Mouse (Mus musculus) liver (tissue): ENCODE results near the gene Hoxd11.

Experiments used
- DNase-seq: peaks from one replicate; pipeline ENCODE4 v3.0.0-alpha.2; 2020; ENCODE audit warnings: mixed read lengths

Gene Hoxd11

DNA sequence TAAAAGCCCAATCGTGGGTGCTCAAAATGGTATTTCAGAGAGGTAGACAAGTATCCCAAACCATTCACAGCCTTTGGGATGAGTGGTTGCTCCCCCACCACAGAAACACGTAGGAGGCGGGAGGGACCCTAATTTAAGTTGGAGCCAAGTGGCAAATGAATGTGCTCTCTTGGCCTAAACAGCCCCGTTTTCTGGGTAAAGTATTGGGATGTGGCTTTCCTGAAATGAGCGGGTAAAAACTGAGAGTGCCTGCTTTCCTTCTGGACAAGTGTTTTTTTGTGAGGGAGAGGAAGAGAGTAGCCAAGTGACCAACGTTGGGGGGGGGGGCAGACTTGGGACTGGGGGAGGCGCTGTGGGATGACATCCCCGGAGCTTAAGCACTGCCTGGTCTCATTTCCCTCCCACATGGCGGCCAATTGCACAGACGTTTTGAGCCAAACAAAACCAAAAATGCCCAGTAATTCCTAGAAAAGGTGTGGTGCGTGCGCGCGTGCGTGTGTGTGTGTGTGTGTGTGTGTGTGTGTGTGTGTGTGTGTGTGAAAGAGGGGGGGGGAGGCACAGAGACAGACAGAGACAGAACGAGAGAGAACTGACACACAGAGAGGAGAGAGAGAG, 31.7 kb downstream of the Hoxd11 start:
- DNase-seq = no peak

DNA sequence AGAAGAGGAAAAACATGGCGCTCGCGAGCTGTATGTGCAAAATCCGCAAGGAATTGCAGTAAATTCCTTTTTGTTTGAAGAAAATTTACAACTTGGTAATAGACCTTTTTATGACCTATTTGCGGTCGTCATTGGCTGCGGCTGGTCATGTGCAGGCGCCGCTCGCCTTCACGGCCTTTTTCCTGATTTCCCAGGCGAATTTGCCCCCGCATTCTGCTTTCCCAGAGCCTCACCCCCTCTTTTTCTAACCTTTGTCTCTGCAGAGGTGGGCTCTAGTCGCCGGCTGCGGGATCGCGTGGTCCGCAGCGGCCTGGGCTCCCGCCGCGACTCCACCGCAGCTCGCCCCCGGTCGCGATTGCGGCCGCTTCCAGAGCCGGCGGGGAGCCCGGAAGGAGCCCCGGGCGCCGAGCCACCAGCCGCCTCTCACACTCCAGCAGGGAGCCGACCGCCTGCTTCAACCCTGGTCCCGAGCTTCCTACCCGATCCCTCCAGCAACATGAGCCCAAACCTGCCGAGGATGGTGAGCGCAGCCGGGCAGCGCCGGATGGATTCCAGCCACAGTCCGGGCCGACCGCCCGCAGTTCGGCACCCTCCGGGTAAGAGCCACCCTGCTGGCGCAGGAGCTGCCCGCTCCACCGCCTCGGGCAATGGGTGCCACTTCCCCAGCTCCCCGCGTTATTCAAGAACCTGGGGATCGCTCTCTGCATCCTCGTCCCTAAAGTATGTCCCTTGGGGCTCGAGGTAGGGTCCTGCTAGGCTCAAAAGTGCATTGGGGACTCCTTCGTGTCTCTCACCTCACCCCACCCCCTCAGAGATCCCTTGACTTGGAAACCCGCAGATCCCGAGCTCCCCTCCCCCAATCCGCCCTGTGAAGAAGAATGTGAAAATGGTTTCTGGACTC, 32.6 kb downstream of the Hoxd11 start, which contains the start of the genes Hoxd3 and Hoxd4:
Gene Hoxd3 (plus strand): TSS at position 207 of the 901 bp plus-strand sequence.
Gene Hoxd4 (plus strand): TSS at position 209 of the 901 bp plus-strand sequence.
- DNase-seq = no peak

DNA sequence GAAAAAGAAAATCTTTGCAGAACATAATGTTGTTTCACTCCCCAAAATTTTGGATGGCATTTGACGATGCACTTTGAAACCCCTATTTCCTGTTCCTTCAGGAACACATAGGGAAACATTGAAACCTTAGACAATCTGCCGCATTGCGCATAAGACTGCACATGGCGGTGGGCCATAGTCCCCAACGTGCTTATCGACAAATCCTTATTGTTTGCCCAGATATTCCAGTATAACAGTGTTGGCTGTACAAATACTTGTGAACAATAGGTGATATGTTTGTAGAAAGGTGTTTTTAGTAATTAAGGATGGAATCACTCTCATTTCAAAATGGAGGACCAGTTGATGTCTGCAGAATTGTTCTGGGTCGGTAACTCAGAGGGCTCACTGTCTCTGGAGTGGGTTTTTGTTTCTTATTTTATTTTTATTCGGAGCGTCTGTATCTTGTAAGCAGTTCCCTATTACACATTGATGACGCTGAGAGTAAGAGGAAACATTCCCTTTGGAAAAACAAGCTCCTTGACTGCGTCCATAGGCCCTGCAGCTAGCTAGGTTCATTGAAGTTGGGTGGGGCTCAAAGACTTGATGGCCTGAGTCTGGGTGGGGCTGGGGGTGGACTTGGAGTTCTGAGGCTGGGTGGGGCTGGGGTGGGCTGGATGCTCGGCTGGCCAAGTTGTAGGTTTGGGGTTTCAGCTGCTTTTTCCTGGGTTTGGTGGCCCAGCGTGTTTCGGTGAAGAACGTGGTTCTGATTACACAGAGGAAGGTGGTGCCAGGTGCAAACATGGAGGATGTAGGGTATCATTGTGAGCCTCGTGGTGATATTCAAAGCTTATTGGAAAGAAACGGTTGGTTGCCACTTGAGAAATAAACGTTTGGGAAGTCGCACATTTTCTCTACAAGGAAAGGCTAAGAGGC, 34.1 kb downstream of the Hoxd11 start:
- DNase-seq = no peak

DNA sequence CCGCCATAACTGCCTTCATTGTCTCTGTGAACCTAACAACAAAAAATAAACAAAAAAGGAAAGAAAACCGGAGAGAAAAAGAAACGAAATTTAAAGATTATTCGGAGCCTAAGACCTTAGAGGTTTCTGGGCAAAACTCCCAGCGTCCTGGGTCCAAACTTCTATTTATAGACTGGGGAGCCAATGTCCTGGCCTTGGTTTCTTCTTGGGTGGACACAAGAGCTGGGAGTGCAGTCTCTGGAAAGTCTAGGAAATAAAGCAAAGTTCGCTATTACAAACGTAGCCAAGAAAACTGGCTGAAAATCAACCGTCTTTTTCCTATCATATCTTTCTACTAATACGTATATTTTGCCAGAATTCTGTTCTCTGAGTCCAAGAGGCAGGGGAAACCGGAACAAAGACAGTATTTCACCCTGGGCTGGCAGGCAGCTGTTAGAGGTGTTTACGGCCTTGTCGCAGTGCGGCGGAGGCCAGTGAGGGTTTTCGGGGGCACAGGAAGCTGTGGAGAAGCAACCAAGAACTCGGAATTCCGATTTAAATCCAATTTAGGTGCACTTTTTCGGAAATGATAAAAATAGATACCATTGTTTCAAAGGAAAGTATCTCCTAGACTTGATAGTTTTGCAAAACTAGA, 34.9 kb downstream of the Hoxd11 start:
- no peak for DNase-seq

DNA sequence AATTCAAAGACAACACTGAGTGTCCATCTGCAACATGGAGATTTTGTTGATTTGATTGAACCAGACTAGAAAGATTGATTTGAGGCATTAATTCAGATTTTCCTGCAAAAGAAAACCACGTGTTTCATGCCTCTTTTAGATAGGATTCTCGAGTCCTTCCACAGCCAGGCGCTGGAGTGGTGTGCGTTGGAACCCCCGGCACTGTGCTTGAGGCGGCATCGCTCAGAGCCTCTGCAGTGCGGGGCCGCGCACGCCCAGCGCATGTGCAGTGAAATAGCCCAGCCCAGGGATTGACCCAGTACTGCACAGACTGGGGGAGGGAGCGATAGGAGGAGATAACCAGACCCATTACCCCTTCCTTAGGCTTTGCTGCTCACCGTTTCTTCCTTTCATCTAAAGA, 35.5 kb downstream of the Hoxd11 start:
- DNase-seq = no peak

DNA sequence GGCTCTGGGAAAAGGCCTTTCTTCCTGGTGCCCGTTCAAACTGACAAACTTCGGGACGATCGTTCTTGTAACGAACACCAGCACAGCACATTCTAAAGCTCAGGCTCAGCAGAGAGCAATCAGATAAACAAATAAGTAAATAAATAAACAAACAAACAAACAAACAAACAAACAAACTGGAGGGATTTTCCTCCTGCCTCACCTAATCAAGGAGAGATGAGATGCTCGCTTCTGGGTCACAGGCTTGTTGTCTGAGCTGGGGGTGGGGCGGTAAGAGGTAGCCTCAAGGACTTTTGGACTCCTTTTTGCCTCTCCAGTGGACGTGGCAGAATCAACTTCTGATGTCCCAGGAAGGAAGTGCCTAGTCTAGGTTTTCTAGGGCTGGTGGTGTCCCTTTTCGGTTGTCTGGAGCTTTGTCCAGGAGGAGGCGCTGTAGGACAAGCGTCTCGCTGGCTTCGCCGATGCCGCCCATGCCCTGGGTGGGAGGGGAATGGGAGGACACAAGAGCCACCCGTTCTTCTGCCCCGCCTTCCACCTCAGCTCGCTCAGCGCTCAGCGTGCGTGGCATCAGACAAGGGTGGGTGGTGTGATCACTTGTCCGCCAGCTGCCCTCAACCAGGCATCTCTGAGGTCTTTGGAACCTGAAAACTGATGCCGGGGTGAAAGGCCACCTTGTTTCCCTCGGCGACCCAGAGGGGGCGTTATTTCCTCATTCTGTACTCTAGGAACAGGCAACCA, 36.3 kb downstream of the Hoxd11 start:
- DNase-seq = peak; percentile 81

DNA sequence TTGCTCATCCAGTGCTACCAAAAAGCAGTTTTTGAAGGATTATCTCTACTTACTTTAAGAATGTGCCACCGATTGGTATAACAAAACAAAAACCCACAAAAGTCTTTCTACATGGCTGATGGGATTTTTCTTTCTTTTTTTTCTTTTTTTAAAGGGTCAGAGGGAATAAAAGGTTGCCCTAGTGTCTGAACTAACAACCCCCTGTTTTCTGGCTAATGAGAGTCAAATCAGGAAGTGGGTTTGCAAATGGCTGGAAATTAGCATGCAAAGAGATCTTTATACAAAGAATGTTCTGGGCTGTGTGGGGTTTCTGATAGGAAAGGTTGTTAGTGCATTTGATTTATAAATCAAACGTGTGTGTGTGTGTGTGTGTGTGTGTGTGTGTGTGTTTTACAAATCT, 41.0 kb downstream of the Hoxd11 start:
- no peak for DNase-seq

DNA sequence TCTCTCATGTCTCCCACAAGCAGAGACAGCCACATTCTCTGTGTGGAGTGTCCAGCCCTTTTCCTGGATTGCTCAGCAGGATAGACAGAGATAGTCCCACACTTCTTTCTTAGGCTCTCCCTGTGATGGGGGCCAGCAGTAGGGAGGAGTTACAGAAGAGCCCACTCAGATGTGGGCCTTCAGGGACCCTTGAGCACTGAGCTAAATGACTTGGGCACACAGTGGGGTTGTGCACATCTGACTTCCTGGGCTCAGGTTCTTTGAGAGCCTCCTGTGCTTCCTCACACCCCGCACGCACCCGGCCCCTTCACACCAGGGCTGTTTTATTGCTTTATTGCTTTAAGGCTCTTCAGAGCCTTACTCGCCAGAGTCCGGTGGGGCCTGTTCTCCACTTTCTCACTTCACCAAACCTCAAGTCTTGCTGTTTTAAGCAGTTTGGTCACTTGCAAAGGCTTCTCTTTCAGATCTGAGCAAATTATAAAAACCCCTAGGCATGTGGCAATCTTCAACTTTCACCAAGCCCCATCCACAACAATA, 41.7 kb downstream of the Hoxd11 start:
- DNase-seq = no peak

DNA sequence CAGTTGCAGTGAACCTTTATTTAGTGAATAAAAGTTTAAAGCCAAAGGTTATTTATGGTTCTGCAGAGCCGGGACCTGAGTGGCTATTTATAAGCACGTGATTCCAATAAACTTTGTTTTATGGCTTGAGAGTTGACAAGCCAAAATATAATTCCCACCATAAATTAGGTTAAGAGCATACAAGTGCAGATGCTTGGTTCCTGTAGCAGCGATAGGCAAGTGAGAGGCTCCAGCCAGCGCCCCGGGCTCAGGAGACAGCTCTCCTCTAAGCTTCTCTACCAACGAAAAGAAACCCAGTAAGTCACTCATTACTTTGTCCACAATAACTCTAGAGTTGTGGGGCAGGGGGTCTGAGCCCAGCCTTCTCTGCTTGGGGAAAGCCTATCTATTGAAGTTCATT, 42.5 kb downstream of the Hoxd11 start:
- no peak for DNase-seq

DNA sequence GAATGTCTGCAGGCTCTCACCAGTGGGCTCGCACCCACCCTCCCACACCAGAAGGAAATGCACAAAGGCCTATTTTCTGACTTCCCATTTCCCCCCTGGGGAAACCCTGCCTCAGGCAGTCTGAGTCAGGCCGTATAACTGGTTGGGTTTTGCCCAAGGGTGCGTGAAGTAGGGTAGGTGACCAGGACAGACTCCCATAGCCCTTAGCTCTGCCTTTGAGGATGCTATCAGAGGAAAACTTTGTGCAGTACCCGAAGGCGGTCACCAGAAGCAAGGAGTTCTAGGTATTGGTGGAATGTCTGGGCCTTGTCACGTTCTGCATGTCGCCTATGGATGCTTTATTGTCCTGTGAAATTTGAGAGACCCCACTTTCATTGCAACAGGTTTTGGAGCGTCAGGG, 43.6 kb downstream of the Hoxd11 start:
- DNase-seq = no peak

DNA sequence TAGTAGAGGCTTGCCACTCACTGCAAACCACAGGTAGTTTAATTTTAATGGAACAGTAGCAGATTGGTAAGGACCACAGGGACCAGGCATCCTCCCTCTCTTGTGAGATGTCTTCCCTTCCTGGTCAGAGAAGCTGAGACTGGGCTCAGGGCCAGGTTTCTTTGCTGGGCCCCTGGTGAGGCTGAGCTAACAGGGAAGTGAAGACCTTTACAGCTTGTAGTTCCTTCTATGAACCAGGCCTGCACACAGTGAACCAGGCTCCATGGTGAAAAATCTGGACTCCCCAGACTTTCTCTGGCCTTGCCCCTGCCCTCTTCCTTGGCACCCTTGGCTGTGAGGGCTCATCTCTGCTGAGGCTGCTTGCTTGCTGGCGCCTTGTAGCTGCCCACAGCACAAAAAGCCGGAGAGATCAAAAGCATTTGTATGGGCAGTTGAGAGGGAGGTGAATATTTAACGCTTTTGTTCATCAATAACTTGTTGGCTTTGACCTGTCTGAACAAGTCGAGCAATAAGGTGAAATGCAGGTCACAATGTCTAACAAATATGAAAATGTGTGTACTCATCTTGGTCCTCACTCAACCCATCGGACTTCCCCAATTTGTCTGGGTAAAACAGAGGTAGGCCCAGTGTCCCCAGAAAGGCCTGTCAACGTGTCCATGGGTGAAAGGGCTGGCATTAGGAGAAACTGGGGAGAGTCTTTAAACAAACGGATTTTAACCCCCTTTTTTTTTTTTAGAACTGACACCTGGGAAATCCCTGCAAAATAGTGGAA, 45.1 kb downstream of the Hoxd11 start:
- no peak for DNase-seq

DNA sequence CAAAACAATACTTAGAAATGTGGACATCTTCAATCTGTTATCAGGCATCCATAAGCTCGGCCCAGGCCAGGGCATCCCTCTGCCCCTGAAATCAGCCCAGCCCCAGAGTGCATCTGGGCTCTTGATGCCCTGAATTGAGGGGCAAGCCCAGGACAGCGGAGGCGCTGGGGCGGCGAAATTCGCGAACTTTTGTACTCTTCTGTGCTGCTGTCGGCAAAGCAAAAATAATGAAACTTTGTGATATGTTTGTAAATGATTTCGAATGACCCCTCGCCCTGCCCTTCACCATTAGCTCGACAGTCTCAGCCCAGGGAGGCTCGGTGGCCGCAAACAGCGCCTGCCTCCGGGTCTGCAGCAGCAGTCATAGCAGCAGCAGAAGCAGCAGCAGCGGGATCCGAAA, 45.8 kb downstream of the Hoxd11 start:
- DNase-seq = no peak

DNA sequence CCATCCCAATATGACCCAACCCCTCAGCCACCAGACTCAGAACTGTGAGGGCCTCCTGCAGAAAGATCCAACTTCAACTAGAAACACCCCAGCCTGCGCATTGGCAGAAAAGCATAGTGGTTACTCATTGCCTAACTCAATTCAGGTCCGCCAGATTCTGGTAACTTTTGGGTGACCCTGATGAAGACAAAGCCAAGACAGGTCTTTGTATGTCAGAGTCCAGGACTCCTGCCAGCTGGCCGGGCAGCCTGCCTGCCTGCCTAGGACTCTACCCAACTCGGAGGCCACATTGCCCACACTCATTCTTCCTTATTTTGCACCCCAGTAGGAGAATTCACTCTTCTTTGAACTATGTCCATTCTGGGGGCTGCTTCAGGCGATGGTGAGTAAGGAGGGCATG, 47.2 kb downstream of the Hoxd11 start, which contains the start of gene Gm28230:
Gene Gm28230 (plus strand): TSS at position 178 of the 400 bp plus-strand sequence.
- DNase-seq = no peak

DNA sequence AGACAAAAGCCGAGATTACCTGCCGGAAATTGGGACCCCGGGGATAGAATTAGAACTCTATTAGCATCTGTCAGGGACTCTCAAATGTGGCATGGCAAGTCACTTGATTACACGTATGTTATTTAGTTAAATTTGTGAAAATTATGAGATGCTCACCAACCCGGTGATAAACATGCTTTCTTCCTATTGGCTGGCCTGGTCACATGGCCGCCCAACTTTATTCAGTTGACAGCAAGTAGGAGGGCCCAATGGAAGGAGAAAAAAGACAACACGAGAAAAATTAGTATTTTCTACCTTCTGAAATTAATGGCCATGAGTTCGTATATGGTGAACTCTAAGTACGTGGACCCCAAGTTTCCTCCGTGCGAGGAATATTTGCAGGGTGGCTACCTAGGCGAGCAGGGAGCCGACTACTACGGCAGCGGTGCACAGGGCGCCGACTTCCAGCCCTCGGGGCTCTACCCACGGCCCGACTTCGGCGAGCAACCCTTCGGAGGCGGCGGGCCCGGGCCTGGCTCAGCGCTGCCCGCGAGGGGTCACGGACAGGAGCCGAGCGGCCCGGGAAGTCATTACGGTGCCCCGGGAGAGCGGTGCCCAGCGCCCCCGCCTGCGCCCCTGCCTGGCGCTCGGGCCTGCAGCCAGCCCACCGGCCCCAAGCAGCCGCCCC, 47.7 kb downstream of the Hoxd11 start:
- DNase-seq = no peak

DNA sequence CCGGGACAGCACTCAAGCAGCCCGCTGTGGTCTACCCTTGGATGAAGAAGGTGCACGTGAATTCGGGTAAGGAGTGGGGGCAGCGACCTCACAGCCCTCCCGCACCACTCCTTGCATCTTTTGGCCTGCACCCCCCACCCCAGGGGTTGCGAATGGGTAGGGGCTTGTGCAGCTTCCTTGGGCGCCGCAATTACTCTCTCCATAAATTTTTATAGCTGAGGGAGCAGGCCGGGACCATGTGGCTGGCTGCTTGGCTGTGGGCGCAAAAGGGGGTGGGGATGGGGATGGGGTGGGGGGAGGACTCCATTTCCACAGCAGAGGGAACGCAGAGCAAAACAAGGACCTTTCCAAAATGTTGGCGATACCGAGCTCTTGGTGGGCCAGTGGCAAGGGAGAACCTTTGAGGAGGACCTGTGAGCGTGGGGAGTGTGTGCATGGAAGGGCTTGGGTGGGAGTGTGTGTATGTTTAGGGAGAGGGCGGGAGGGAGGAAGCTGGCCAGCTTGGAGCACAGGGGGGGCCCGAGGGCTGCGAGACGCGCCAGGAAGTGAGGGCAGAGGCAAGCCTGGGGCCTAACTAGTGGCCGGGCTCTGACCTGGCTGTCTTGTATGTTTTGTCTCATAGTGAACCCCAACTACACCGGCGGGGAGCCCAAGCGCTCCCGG, 48.4 kb downstream of the Hoxd11 start:
- no peak for DNase-seq

DNA sequence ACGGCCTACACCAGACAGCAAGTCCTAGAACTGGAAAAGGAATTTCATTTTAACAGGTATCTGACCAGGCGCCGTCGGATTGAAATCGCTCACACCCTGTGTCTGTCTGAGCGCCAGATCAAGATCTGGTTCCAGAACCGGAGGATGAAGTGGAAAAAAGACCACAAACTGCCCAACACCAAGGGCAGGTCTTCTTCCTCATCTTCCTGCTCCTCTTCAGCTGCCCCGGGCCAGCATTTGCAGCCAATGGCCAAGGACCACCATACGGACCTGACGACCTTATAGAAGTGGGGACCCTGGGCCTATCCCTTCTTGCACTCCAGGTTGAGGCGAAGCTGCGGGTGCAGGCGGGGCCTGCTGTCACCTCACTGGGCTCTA, 48.9 kb downstream of the Hoxd11 start:
- DNase-seq = no peak

DNA sequence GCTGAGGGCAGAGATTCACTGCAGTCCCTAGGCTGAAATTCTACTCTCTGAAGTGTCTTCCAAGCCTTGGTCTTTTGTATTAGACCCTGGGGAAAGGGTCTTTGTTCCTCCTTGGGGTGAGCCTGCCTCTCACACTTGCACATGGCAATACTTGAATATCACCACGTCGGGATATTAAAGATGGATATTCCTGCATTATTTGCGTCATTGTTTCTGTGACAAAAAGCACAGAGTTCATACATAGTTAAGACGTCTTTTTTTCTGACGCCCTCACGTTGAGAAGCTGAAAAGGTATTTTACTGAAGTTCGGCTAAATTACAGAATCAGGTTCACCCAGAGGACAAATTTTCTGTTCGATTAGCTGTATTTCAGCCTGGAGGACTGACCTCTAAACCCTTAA, 51.0 kb downstream of the Hoxd11 start:
- no peak for DNase-seq

DNA sequence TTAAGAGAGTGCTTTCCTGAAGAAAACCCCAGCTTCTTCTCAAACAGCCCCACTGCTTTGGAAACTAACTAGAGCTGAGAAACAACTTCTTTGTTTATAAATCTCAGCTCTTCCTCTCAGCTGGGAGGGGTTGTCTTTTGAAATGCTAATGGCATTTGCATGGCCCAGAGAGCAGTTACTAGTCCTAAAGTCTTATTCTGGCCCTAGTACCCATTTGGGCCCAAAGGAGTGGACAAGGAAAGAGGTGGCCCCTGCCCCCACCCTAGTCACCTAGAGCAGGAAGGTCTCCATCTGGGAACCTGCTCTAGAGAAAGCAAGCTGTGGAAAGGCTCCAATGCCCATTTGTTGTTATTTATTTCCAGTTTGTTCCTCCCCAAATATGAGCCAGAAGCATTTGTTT, 51.7 kb downstream of the Hoxd11 start:
- no peak for DNase-seq

DNA sequence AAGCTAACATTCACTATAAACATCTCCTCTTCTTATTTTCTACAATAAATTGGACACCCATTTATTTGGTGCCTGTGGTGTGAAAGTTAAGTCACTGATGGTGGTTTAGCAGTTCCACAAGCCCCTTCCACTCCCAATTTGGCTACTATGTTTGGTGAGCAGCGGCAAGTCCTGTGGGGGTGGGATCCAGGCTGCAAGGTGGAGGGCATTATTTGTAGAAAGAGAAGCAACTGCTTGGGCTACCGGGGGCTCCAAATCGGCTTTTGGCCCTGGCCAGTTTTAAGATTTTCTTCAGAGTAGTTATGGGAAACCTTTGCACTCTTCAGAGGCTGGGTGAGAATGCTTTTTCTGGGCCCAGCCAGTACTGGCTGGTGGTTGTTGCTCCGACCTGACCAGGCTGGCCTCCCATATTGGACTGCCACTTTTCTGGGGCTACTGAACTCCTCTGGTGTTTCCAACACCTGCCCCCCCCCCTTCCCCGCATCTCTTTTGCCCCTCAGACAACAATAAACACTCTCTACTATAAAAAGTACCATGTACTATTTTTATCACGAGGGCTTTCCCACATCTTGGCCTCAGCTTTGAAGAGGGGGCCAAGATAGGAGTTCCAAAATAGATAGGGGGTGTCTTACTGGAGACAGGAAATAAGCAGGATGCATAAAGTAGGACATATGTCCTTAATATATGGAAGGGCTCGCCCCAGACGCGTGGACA, 52.6 kb downstream of the Hoxd11 start:
- DNase-seq = no peak
